Mouse (Mus musculus) gastrocnemius, postnatal 10 days (tissue): ENCODE results near the gene Arntl2. TPM values are rescaled to one million over a fixed set of nuclear protein-coding genes. Genes with fewer than 3 reads are reported as not detected.
"Not testable (repeated sequence)": the region's sequence is repeated elsewhere in the genome, so short reads cannot be mapped to it uniquely, and the experiment has no call there.

ENCODE experiments used
- DNase-seq: peaks from one replicate; pipeline ENCODE4 v3.0.0; 2021; ENCODE audit warnings: mixed read lengths
- long read RNA-seq, 2 experiments: library from polyadenylated mRNA; stranded (forward); transcript quantifications; one replicate each; pipeline ENCODE4 v2.0.0; 2021
- total RNA-seq, 2 experiments: library from RNA; stranded (reverse); gene quantifications; 2 replicates each; pipeline ENCODE4 v1.2.3; 2021

Gene Arntl2
- total RNA-seq, result 1 to 10 TPM in 1 of 2 experiments, under 1 TPM in 1; 0.68 to 1.5 TPM
- long read RNA-seq, experiment 1, partial matches to known transcripts, result 0 of 1 reads
- long read RNA-seq, experiment 1, other reads (novel, unspliced or antisense), result 1 of 1 reads
- long read RNA-seq, experiment 2, result 0 reads

- peak; percentile 72 for DNase-seq
Measured at GRCm38 (mm10) chr6:146795924-146796545, at the start of gene Arntl2. TSS of gene Arntl2 (plus strand) at chr6:146796055.

GRCm38 (mm10) chr6:146746577-146746976 lies 49.3 kb upstream of the Arntl2 start:
- DNase-seq, result no peak

GRCm38 (mm10) chr6:146747057-146747456 lies 48.8 kb upstream of the Arntl2 start:
- no peak for DNase-seq

- no peak for DNase-seq
Measured at GRCm38 (mm10) chr6:146748271-146748670, 47.6 kb upstream of the Arntl2 start.

GRCm38 (mm10) chr6:146751671-146752070 lies 44.2 kb upstream of the Arntl2 start:
- no peak for DNase-seq

GRCm38 (mm10) chr6:146752178-146752577 lies 43.7 kb upstream of the Arntl2 start:
- no peak for DNase-seq

GRCm38 (mm10) chr6:146752612-146753011 lies 43.2 kb upstream of the Arntl2 start:
- DNase-seq, result no peak

GRCm38 (mm10) chr6:146753560-146754160 lies 42.2 kb upstream of the Arntl2 start:
- no peak for DNase-seq

GRCm38 (mm10) chr6:146755136-146755535 lies 40.7 kb upstream of the Arntl2 start:
- no peak for DNase-seq

- DNase-seq, result no peak
Measured at GRCm38 (mm10) chr6:146755679-146756078, 40.2 kb upstream of the Arntl2 start.

- DNase-seq, result no peak
Measured at GRCm38 (mm10) chr6:146759027-146759426, 36.8 kb upstream of the Arntl2 start.

GRCm38 (mm10) chr6:146760022-146760421 lies 35.8 kb upstream of the Arntl2 start:
- no peak for DNase-seq

GRCm38 (mm10) chr6:146760736-146761135 lies 35.1 kb upstream of the Arntl2 start:
- no peak for DNase-seq

GRCm38 (mm10) chr6:146762264-146762898 lies 33.5 kb upstream of the Arntl2 start:
- DNase-seq, result no peak

GRCm38 (mm10) chr6:146764593-146764992 lies 31.3 kb upstream of the Arntl2 start:
- DNase-seq, result no peak

GRCm38 (mm10) chr6:146765270-146765669 lies 30.6 kb upstream of the Arntl2 start:
- no peak for DNase-seq

GRCm38 (mm10) chr6:146768813-146769404 lies 26.9 kb upstream of the Arntl2 start:
- DNase-seq, result no peak

- no peak for DNase-seq
Measured at GRCm38 (mm10) chr6:146770005-146770745, 25.7 kb upstream of the Arntl2 start.

- DNase-seq, result no peak
Measured at GRCm38 (mm10) chr6:146770808-146771207, 25.0 kb upstream of the Arntl2 start.

GRCm38 (mm10) chr6:146775864-146776263 lies 20.0 kb upstream of the Arntl2 start:
- not testable (repeated sequence) for DNase-seq

GRCm38 (mm10) chr6:146776610-146777389 lies 19.1 kb upstream of the Arntl2 start:
- no peak for DNase-seq
